Mouse (Mus musculus): ENCODE measurements around the gene Fabp6. TPM values are rescaled to one million over a fixed set of nuclear protein-coding genes. Genes with fewer than 3 reads are reported as not detected.

Fabp6 gene
- 1.8 TPM in 1 of 2 replicates, not detected in the other for polyA plus RNA-seq (2015; fragmentation: Nextera tagmentation; extraction: Ambion mirVana)

GRCm38 (mm10) chr11:43601440-43601839 lies at the start of gene Fabp6:
Fabp6 (minus strand) TSS chr11:43601540.

GRCm38 (mm10) chr11:43586324-43587090 lies 14.8 kb downstream of the Fabp6 start, which contains the start of gene 4933415A04Rik:
4933415A04Rik (plus strand) TSS chr11:43587040.

Other genes starting within 250 kb of the Fabp6 start
- gene Pttg1, start 175.3 kb downstream of the Fabp6 start, polyA plus RNA-seq (2015; fragmentation: Nextera tagmentation; extraction: Ambion mirVana): 146 and 200 TPM in 2 replicates
- gene Slu7, start 167.8 kb downstream of the Fabp6 start, polyA plus RNA-seq (2015; fragmentation: Nextera tagmentation; extraction: Ambion mirVana): 45.2 and 62.5 TPM in 2 replicates
- 39.4 and 81.6 TPM in 2 replicates for gene C1qtnf2, start 127.3 kb downstream of the Fabp6 start, polyA plus RNA-seq (2015; fragmentation: Nextera tagmentation; extraction: Ambion mirVana)
- gene Ccnjl, start 72.8 kb downstream of the Fabp6 start, polyA plus RNA-seq (2015; fragmentation: Nextera tagmentation; extraction: Ambion mirVana): 6.0 and 6.5 TPM in 2 replicates
- gene 4933415A04Rik, start 14.5 kb downstream of the Fabp6 start, polyA plus RNA-seq (2015; fragmentation: Nextera tagmentation; extraction: Ambion mirVana): 1.5 and 2.1 TPM in 2 replicates
- gene Pwwp2a, start 80.5 kb upstream of the Fabp6 start, polyA plus RNA-seq (2015; fragmentation: Nextera tagmentation; extraction: Ambion mirVana): 13.7 and 16.8 TPM in 2 replicates
- 79.5 and 89.2 TPM in 2 replicates for gene Ttc1, start 146.5 kb upstream of the Fabp6 start, polyA plus RNA-seq (2015; fragmentation: Nextera tagmentation; extraction: Ambion mirVana)

Measured in adrenal gland, postnatal 0 days (tissue).